Mouse (Mus musculus): ENCODE measurements around the gene Nell2. TPM values are rescaled to one million over a fixed set of nuclear protein-coding genes. Genes with fewer than 3 reads are reported as not detected.

Nell2 gene
- polyA plus RNA-seq, 1 experiment from 2014 or later, result 0.17 TPM

GRCm38 (mm10) chr15:95388950-95389349 is 139.4 kb downstream of the Nell2 start:
- H3K9ac ChIP-seq (replicated peaks; ENCODE audit: low read depth), result no peak overlapping the region
- H3K4me1 ChIP-seq (ENCODE audit: insufficient read depth, low read depth, low read length), result no peaks in the 10 kb centered on the region
- ATAC-seq, result no peak
- H3K36me3 ChIP-seq (ENCODE audit: insufficient read depth, low read length), result no peaks in the 10 kb centered on the region
- no peak overlapping the region for H3K4me2 ChIP-seq (replicated peaks; ENCODE audit: low read depth, low read length)
- no peak for TF ChIP-seq EP300 (IDR thresholded peaks at IDR 0.05)
- no peak for TF ChIP-seq CTCF (IDR thresholded peaks at IDR 0.05)
- H3K9me3 ChIP-seq (ENCODE audit: low read length), result no peaks in the 10 kb centered on the region
- no peak for DNase-seq (ENCODE audit: low spot score)
- H3K27ac ChIP-seq (ENCODE audit: low read length), result no peak overlapping the region
- H3K4me3 ChIP-seq (ENCODE audit: low read depth, low read length), result no peak overlapping the region
- WGBS, result 70% methylated on average over 4 of the region's 4 CpGs
- H3K27me3 ChIP-seq (replicated peaks; ENCODE audit: insufficient read depth, low read length), result no peaks in the 10 kb centered on the region

GRCm38 (mm10) chr15:95380859-95381258 is 147.5 kb downstream of the Nell2 start:
- no peak for TF ChIP-seq CTCF (IDR thresholded peaks at IDR 0.05)
- TF ChIP-seq EP300 (IDR thresholded peaks at IDR 0.05), result no peak
- Histone ChIP-seq H3K27ac (ENCODE audit: low read length) (no peak overlapping the region), H3K4me3 (ENCODE audit: low read depth, low read length) (no peak overlapping the region), H3K36me3 (ENCODE audit: insufficient read depth, low read length) (no peaks in the 10 kb centered on the region), H3K4me1 (ENCODE audit: insufficient read depth, low read depth, low read length) (no peaks in the 10 kb centered on the region), H3K4me2 (replicated peaks; ENCODE audit: low read depth, low read length) (no peak overlapping the region), H3K9ac (replicated peaks; ENCODE audit: low read depth) (no peak overlapping the region), H3K9me3 (ENCODE audit: low read length) (no peaks in the 10 kb centered on the region), H3K27me3 (replicated peaks; ENCODE audit: insufficient read depth, low read length) (no peaks in the 10 kb centered on the region)
- ATAC-seq, result no peak
- 31% methylated on average over 2 of the region's 2 CpGs for WGBS
- no peak for DNase-seq (ENCODE audit: low spot score)

GRCm38 (mm10) chr15:95370720-95371395 is 157.5 kb downstream of the Nell2 start:
- H3K27me3 ChIP-seq (replicated peaks; ENCODE audit: insufficient read depth, low read length), result no peaks in the 10 kb centered on the region
- no peak overlapping the region for H3K9ac ChIP-seq (replicated peaks; ENCODE audit: low read depth)
- TF ChIP-seq EP300 (IDR thresholded peaks at IDR 0.05) (no peak), CTCF (IDR thresholded peaks at IDR 0.05) (no peak)
- no peak overlapping the region for H3K4me2 ChIP-seq (replicated peaks; ENCODE audit: low read depth, low read length)
- no peaks in the 10 kb centered on the region for H3K4me1 ChIP-seq (ENCODE audit: insufficient read depth, low read depth, low read length)
- H3K36me3 ChIP-seq (ENCODE audit: insufficient read depth, low read length), result no peaks in the 10 kb centered on the region
- H3K9me3 ChIP-seq (ENCODE audit: low read length), result no peaks in the 10 kb centered on the region
- no peak overlapping the region for H3K4me3 ChIP-seq (ENCODE audit: low read depth, low read length)
- 73% methylated on average over 16 of the region's 16 CpGs for WGBS
- no peak overlapping the region for H3K27ac ChIP-seq (ENCODE audit: low read length)
- no peak for ATAC-seq
- no peak for DNase-seq (ENCODE audit: low spot score)

GRCm38 (mm10) chr15:95368185-95368584 is 160.2 kb downstream of the Nell2 start:
- Histone ChIP-seq H3K4me1 (ENCODE audit: insufficient read depth, low read depth, low read length) (no peaks in the 10 kb centered on the region), H3K36me3 (ENCODE audit: insufficient read depth, low read length) (no peaks in the 10 kb centered on the region), H3K27ac (ENCODE audit: low read length) (no peak overlapping the region), H3K9ac (replicated peaks; ENCODE audit: low read depth) (no peak overlapping the region), H3K9me3 (ENCODE audit: low read length) (no peaks in the 10 kb centered on the region), H3K4me3 (ENCODE audit: low read depth, low read length) (no peak overlapping the region), H3K4me2 (replicated peaks; ENCODE audit: low read depth, low read length) (no peak overlapping the region), H3K27me3 (replicated peaks; ENCODE audit: insufficient read depth, low read length) (no peaks in the 10 kb centered on the region)
- no peak for DNase-seq (ENCODE audit: low spot score)
- TF ChIP-seq EP300 (IDR thresholded peaks at IDR 0.05), result no peak
- TF ChIP-seq CTCF (IDR thresholded peaks at IDR 0.05), result no peak
- ATAC-seq, result no peak
- 86% methylated on average over 10 of the region's 10 CpGs for WGBS

- no peaks in the 10 kb centered on the region for H3K4me1 ChIP-seq (ENCODE audit: insufficient read depth, low read depth, low read length)
- ATAC-seq (no peak), DNase-seq (ENCODE audit: low spot score) (no peak)
- no peaks in the 10 kb centered on the region for H3K36me3 ChIP-seq (ENCODE audit: insufficient read depth, low read length)
- H3K27me3 ChIP-seq (replicated peaks; ENCODE audit: insufficient read depth, low read length), result no peaks in the 10 kb centered on the region
- WGBS, result 76% methylated on average over 3 of the region's 3 CpGs
- H3K27ac ChIP-seq (ENCODE audit: low read length), result no peak overlapping the region
- no peak overlapping the region for H3K9ac ChIP-seq (replicated peaks; ENCODE audit: low read depth)
- no peaks in the 10 kb centered on the region for H3K9me3 ChIP-seq (ENCODE audit: low read length)
- no peak overlapping the region for H3K4me3 ChIP-seq (ENCODE audit: low read depth, low read length)
- H3K4me2 ChIP-seq (replicated peaks; ENCODE audit: low read depth, low read length), result no peak overlapping the region
- TF ChIP-seq CTCF (IDR thresholded peaks at IDR 0.05), result no peak
- no peak for TF ChIP-seq EP300 (IDR thresholded peaks at IDR 0.05)
Observed at GRCm38 (mm10) chr15:95366506-95366905, 161.9 kb downstream of the Nell2 start.

GRCm38 (mm10) chr15:95354806-95355205 is 173.6 kb downstream of the Nell2 start:
- no peak for TF ChIP-seq CTCF (IDR thresholded peaks at IDR 0.05)
- no peak for TF ChIP-seq EP300 (IDR thresholded peaks at IDR 0.05)
- H3K9me3 ChIP-seq (ENCODE audit: low read length), result no peaks in the 10 kb centered on the region
- ATAC-seq, result no peak

More at GRCm38 (mm10) chr15:95354806-95355205, 173.6 kb downstream of the Nell2 start:
- DNase-seq (ENCODE audit: low spot score), result no peak
- Histone ChIP-seq H3K27ac (ENCODE audit: low read length) (no peak overlapping the region), H3K36me3 (ENCODE audit: insufficient read depth, low read length) (no peaks in the 10 kb centered on the region), H3K9ac (replicated peaks; ENCODE audit: low read depth) (no peak overlapping the region), H3K4me3 (ENCODE audit: low read depth, low read length) (no peak overlapping the region), H3K4me1 (ENCODE audit: insufficient read depth, low read depth, low read length) (no peaks in the 10 kb centered on the region), H3K27me3 (replicated peaks; ENCODE audit: insufficient read depth, low read length) (no peaks in the 10 kb centered on the region), H3K4me2 (replicated peaks; ENCODE audit: low read depth, low read length) (no peak overlapping the region)
- 71% methylated on average over 1 of the region's 1 CpGs for WGBS

All from lung, postnatal 0 days (tissue).